Mouse (Mus musculus): ENCODE measurements around the gene 0610037L13Rik. TPM values are rescaled to one million over a fixed set of nuclear protein-coding genes. Genes with fewer than 3 reads are reported as not detected.

The 0610037L13Rik gene
- total RNA-seq (2021): 10 to 100 TPM; 67.5 to 68.7 TPM
- long read RNA-seq, transcript 0610037L13Rik-207 (7 exons, 1,551 nt): minor isoform, 9 of 49 reads
- long read RNA-seq, transcript 0610037L13Rik-212 (8 exons, 2,997 nt): major isoform, 16 of 49 reads
- long read RNA-seq, transcript 0610037L13Rik-206 (7 exons, 835 nt): minor isoform, 8 of 49 reads
- long read RNA-seq, partial matches to known transcripts: 8 of 49 reads
- long read RNA-seq, other reads (novel, unspliced or antisense): 6 of 49 reads

DNA sequence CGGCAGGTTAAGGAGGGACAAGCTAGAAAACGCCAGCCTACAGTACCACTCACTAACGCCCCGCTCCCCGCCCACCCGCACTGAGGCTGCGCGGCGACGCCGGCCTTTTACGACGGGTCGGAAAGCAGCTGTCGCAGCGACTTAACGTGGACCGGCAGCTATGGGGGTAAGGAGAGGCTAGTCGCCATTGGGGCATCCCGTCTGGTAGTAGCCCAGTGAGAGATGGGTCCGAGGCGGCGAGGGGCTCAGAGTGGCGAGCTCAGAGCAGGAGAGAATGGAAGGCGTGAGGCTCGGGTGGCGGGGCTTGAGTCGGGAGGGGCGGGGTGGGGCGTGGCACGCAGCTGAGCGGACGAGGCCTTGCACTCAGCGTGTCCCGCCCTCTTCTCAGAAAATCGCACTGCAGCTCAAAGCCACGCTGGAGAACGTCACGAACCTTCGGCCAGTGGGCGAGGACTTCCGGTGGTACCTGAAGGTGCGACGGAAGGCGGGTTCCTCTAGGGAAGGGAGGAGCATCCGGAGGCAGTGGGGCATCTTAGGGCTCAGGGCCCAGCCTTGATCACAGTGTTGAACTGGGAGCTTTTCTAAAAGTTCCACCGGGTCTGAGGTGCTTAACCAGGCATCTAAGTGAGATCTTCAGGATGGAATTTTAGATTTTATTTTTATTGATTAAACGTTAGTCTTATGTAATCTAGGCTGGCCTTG is at the start of gene 0610037L13Rik:
Gene 0610037L13Rik, plus strand, starts transcription at position 83 of the 702 bp plus-strand sequence.
- peak; percentile 94 to 95 for DNase-seq (ENCODE audit: low spot score in 2 of 2)

DNA sequence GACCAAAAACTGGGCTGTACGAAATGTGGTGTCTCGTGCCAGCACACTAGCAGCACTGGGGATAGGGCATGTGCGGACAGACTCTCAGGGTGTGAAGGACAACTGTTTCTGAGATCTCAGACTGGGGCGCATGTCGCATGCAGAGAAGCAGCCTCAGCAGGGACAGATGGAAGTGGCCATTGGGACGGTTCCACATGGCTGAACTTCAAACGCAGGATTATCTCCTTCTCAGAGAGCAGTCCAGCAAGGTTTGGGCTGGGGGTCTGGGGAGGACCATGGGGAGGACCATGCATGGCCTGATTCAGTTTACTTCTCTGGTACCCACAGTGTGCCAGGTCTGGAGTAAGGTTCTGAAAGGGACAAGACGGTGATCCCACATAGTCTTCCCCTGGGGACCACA is 45.9 kb upstream of the 0610037L13Rik start:
- no peak for DNase-seq (ENCODE audit: low spot score in 2 of 2)

DNA sequence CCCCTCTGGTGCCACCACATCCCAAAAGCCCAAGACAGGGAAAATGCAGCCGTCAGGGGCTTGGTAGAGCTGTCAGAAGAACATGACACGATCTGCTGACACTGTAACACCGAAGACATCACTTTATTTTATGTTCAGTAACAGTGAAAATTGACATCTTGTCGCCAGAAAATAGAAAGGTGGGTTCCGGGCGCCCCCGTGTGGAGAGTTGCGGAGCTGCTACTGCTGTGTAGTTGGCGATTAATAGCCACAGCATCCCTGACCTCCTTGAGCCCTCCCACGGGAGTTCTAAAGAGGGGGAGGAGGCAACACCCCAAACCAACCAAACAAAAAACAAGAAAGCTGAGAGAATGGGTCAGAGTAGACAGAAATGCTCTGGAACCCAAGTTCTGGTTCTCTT is 44.6 kb upstream of the 0610037L13Rik start:
- DNase-seq (ENCODE audit: low spot score in 2 of 2): peak; percentile 59 to 91

DNA sequence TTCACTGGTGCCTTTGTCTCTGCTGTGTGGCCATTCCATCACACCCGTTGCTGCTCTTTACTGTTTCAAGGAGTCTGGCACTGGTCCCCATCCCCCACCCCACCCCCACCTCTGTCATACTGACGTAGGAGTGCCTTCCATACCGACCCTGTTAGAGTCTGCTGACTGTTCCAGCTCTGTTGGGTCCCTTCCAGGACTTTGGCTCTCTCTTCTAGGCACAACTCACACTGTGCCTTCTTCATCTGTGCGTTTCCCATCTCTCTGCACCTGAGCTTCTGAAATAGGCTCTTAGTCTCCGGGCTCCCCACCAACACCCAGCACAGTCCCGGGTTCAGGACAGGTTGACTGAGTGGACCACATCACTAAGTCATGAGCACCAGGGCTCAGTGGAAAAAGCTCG is 42.8 kb upstream of the 0610037L13Rik start:
- DNase-seq (ENCODE audit: low spot score in 2 of 2): peak in 1 of 2 experiments; percentile 39

DNA sequence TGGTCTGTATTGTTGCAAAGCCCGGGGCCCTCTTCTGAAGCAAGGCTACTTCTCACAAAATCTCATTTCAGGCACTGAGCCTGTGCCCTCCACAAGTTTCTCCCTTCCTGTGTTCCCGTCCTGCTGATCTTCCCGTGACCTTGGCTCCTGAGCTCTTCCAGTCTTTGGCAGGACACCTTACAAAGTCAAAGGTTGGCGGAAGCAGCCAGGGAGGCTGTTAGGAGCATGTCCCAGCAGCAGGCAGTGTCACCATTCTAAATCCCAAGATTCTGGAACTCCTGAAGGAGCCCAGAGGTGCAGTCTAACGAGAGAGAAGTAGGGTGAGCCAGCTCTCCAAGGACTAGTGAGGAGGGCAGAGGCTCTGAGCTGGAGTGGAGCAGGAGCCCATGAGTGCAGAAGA is 41.1 kb upstream of the 0610037L13Rik start:
- DNase-seq (ENCODE audit: low spot score in 2 of 2): no peak

DNA sequence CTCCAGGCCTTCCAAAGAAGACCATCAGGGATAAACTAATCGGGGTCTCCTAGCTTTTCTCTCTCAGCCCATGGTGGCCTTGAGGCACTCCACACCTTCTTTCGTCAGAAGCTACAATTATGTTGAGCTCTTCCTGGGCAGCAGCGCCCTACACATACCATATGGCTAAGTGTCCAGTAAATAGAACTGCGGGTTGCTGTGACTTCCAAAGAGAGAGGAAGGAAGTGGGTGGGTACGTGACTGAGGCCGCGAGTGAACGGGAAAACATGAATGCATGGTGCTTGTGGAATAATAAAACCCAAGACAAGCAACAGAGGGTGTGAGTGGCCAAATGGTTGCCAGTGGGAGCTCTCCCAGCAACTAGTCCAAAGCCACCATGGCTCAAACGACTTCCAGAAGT is 40.0 kb upstream of the 0610037L13Rik start:
- no peak for DNase-seq (ENCODE audit: low spot score in 2 of 2)

DNA sequence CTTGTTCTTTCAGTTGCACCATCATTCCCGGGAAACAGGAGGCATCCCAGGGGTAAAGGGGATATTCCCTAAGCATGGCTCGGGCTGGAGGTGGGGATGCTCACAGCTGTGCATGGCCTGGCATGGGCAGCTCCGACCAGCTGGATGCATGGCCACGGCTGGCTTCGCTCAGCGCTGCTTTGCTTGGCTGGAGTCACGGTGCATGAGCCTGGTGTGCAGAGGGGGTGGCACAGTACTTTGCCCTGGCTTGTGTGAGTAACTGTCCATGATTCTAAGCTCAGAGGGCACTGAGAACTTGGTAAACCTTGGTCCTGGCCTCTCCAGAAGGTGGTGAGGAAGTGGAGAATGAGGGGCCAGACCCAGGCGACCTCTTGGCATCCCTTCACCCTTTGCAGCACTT is 39.5 kb upstream of the 0610037L13Rik start:
- DNase-seq (ENCODE audit: low spot score in 2 of 2): no peak

DNA sequence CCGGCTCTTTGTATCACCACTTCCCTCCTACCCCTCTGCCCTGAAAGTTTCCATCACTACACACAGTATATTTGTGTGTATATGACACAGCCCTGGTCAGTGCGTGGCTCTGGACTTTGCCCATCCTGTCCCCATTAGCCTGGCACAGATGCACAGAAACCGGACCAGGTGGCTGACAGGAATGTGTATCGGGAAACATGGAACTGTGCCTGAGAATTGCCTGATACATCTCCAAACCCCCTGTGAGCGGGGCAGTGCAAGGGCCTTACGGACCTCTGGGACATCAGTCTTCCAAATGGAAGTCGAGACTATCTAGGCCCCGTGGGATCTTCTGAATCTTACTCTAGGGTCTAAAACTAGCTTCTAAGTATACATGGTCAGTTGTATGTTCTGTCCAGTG is 36.3 kb upstream of the 0610037L13Rik start:
- no peak for DNase-seq (ENCODE audit: low spot score in 2 of 2)

DNA sequence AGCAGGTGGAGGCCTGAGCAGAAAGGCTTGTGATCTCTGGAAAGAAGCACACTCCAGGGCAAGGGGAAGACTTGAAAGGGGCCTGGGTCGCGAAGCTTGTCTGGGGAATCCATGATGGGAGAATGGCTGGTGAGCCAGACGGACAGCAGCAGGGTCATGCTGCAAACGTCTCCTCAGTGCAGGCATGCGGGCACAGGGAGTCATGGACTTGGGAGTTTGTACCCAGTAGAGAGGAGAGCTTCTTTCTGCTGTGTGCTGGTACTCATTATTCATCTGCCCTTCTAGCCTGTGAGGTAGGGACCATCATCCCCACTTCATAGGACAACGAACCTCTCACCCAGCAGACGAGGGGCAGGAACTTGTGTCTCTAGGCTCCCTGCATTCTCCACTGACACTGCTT is 35.8 kb upstream of the 0610037L13Rik start:
- no peak for DNase-seq (ENCODE audit: low spot score in 2 of 2)

DNA sequence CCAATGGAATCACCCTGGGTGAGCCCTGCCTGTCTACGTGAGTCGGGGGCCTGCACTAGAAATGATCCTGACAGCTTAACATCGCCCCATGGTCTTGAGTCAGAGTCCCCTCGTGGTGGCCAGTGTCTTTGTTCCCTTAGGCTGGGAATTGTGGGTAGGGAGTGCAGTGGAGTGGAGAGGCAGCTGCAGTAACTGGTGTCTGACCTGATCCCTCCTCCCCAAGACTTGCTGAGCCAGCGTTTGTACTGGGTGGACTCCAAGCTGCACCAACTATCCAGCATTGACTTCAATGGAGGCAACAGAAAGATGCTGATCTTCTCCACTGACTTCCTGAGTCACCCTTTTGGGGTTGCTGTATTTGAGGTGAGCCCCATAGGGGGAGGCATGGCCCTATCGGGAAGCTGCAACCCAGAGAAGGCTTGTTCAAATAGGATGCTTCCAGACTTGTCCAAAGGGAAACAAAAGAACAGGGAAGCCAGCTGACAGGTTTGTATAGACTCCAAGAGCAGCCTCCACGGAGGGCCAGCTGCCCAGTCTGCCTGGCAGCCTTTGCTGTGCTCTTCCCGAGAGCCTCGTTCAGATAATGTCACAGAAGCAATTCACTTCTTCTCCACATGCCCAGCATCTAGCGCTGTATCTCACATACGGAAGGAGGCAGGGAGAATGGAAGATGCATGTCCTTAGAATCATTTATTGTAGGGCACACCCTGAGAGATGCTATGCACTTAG is 32.5 kb upstream of the 0610037L13Rik start:
- no peak for DNase-seq (ENCODE audit: low spot score in 2 of 2)

DNA sequence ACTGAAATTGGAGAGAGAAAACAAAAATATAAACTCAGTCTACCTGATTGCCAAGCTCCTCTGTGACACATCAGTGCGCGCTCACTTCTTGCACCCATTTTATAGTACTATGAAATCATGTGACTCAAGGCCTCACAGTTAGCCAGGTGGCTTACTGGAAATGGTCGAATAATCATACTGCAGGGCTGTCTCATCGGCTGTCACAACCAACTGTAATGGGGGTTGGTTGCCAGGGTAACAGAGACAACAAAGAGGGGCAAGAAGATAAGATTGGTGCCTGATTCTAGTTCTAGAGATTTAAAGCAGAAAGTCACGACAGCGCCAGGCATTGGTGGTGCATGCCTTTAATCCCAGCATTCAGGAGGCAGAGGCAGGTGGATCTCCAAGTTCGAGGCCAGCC is 30.6 kb upstream of the 0610037L13Rik start:
- peak in 1 of 2 experiments; percentile 61 for DNase-seq (ENCODE audit: low spot score in 2 of 2)

DNA sequence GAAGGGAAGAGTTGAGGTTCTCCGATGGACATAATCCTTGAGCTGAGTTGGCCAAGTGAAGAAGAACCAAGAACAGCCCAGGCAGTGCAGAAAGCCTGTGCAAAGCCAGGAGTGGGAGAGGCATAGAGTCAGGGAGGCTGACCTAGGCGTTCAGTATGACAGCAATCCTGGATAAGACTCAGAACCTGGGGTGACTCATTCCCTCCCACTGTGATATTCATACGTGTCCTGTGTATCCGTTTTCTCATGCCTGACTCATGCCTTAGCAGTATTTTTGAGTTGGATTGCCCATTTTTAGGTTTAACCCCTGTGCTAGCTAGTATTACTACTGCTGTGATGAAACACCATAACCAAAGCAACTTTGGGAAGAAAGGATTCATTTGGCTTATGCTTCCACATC is 24.7 kb upstream of the 0610037L13Rik start:
- DNase-seq (ENCODE audit: low spot score in 2 of 2): no peak

DNA sequence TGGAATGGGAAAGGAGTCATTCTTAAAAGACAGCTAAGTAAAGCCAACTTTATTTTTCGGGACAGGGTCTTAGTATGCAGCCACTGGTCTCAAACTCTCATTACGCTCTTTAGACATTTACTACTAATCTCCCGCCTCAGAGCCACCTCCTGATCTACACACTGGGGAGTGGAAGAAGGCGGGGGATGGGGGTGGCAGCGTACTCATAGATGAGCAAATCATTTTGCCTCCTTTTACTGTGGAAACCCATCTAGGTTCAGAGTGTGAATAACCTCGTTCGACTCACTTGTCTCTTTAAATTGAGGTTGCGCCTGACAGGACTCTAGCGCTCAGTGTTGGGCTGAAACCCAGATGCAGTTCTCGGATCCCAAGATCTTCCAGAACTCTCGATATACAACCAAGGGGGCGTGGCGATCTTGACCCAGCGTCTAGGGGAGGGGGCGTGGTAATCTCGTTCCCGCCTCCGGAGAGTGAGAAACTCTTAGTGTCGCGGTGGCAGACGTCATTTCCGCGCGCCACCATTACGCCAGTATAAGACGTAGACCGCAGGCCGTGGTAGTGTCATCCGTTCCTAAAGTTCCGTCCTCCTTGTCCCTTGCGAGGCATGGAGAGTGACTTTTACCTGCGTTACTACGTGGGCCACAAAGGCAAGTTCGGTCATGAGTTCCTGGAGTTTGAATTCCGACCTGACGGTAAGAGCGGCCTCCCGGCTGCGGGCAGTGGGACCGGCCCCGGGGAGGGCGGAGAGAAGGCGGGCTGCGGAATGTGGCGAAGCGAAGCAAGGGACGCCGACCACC is 10.2 kb upstream of the 0610037L13Rik start, which contains the start of gene Magoh:
Gene Magoh, plus strand, starts transcription at position 502 of the 797 bp plus-strand sequence.
- peak; percentile 91 to 98 for DNase-seq (ENCODE audit: low spot score in 2 of 2)

DNA sequence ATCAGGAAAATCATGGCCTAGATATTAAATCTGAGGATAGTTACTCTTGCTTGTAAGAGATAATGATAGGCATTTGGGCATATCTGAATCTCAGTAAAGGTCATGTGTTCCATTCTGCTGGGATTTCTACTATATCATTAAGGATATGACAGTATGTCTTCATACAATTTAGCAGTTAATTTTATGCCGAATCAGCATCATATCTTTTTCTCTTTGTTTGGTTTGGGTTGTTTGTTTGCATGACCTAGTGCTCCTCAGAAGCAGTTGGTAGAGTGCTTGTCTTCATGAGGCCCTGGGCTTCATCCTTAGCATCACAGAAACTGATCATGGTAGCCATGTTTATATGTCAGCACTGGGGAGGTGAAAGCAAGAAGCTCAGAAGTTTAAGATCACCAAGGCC is 8.0 kb upstream of the 0610037L13Rik start:
- no peak for DNase-seq (ENCODE audit: low spot score in 2 of 2)

DNA sequence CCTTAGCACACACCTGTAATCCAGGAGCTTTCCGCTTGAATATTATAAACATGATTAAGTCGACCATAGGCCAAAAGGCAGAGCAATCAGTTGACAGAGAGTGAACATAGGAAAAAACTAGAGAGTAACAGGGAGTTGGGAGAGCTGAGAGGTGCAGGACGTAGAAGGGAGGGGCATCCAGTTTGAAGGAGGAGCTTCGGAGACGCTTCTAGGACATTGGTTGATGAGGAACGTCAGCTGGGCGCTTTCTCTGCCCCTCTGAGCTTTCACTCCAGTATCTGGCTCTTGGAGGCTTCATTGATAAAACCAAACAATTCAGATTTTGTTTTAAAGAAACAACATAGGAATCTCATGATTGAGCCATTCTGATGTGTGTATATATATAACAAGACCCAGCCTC is 3.2 kb upstream of the 0610037L13Rik start:
- no peak for DNase-seq (ENCODE audit: low spot score in 2 of 2)

DNA sequence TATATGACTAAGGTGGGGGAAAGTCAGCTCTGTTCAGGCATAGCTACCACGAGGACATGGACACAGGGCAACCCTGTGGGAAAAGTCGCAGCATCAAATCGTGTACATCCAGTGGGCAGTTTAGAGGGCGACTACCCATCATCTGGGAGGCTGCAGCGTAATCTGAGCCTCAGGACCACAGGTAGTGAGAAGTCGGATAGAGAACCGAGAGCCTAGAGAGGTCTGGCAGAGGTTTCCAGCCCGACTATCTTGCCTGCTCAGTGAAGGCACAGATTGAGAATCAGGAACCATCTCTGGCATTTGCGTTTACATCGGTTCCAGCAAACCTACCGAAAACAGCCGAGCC is 255 bp upstream of the 0610037L13Rik start:
- DNase-seq (ENCODE audit: low spot score in 2 of 2): no peak

DNA sequence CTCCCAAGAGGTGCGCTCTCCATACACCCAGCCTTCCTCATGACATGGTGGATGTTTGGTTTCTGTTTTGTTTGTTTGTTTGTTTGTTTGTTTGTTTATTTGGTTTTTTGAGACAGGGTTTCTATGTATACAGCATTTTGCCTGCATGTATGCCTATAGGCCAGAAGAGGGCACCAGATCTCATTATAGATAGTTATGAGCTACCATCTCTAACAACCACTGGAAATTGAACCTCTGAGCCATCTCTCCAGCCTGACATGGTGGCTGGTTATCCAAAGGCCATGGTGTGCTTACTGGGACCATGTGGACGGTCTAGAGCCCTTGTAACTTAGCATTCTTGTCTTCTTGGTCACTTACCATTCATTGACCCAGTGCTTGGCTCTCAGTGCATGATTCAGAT is 3.0 kb downstream of the 0610037L13Rik start:
- DNase-seq (ENCODE audit: low spot score in 2 of 2): no peak

DNA sequence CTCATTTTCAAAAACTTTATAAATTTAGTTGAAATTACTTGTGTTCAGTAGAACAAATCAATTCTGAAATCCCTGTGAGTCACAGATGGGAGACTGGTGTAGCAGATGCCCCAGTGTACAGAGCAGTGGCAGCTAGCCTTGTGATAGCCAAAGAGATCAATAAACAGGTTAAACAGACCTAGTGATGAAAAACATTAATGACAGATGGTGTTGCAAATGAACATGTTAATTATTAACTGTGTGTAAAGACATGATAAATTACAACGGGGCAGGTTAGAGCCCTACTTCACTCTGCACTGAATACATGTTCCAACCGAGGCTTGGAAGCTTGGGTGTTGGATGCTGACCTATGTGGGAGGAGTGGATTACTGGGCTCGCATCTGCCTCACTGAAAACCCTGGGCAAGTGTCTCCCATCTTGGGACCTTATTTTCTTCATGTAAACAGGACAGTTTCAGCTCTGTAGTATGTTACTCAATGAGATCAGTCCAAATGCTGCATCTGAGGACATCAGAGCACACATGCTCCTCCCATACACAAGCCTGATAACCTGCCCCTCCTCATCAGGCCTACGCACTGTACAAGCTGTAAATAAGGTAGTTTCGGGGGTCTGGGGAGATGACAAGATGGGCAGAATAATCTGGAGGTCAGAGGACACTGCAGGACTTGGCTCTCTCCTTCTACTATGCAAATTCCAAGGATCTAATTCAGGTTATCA is 9.8 kb downstream of the 0610037L13Rik start:
- peak in 1 of 2 experiments; percentile 56 for DNase-seq (ENCODE audit: low spot score in 2 of 2)

DNA sequence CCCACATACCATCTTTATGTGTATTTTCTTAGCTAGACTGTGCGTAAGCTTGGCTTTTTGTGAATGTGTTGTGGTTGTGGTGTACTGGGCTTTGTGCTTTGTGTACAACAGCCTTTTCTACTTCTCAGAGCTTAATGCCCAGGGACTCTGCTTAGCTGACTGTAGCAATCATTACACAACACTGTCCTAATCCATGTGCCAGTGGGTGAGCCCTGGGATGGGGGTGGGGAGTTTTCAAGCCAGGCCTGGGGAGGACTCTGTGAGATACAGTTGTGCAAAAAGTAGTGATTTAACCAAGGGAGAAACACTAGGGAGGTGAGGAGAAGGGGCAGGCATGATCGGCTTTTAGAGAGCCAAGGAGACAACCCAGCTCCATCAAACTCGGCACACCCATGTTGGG is 10.6 kb downstream of the 0610037L13Rik start:
- DNase-seq (ENCODE audit: low spot score in 2 of 2): no peak

DNA sequence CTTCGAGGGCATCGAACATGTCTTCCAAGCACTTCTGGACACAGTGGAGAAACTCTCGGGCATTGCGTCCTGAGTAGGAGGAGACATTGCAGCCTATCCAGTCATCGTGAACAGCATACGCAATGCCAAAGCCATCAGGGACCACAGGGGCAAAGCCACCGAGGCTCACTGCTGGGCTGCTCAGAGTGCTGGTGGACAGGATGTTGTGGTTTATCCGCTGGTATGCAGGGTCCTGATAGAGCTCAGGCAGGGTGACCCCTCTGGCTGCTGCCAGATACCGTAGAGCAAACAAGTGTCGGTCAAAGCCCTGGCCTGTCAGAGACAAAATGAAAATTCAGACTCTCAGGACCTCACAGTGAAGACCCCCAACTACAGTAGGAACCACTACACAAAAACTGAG is 14.6 kb downstream of the 0610037L13Rik start:
- no peak for DNase-seq (ENCODE audit: low spot score in 2 of 2)

DNA sequence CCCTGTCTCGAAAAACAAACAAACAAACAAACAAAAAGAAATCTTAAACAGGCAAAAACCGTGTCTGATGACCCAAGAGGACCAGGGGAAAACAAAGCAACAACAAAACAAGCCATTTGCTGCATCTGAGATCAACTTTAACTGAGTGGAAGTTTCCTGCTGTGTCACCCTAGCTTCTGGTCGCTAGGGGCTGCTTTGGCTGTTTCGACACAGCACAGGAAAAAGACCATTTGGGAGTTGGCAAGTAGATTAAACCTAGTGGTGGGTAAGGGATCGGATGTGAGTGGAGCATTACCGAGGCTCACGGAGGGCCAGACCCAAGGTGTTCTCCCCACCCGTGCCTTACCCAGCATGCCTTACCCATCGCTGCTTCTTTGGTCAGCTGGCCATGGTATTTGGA is 16.9 kb downstream of the 0610037L13Rik start:
- DNase-seq (ENCODE audit: low spot score in 2 of 2): no peak
